Mouse (Mus musculus): ENCODE data around the gene Fam187b. TPM values are rescaled to one million over a fixed set of nuclear protein-coding genes. Genes with fewer than 3 reads are reported as not detected.
"Not testable (repeated sequence)": the region's sequence is repeated elsewhere in the genome, so short reads cannot be mapped to it uniquely, and the experiment has no call there.

Fam187b gene
- under 1 TPM; 0.17 to 0.43 TPM for total RNA-seq (2021)

DNA sequence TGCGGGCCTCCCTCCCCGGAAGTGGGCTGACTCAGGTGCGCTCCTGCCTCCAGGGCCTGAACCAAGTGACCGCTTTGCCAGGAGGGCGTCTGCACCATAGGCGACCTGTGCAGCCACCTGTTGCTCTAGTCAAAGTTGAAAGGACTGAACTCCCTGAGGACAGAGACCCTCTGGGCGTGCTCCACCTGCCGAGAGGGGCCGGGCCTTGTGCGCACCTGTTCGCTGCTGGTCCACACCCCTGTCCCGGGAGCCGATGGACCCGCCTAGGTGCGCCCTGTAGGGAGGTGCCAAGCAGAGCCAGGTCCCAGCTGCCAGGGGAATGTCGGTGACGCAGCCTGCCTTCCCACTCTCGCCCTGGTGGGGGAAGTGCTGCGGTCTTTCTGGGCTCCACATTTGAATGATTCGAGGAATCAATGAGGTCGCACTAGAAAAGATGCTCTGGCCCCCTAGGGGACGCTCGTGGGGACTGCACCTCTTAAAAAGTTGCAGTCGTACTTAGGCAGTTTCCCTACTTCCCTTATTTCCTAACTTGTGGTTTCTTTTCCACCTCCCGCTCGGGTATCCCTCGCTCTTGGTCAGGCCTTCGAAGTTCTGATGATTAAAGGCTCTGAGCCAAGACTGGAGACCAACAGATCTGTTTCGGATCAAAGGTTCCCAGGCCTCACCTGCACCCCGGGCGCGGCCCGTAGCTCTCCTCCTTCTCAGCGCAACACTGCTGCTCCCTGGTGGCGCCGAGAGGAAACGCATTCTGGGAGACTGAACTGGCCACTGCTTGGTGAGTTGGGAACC is at the start of gene Fam187b:
TSS of gene Fam187b (plus strand) at position 290 of the 789 bp plus-strand sequence.
- DNase-seq = peak; percentile 62 to 73

DNA sequence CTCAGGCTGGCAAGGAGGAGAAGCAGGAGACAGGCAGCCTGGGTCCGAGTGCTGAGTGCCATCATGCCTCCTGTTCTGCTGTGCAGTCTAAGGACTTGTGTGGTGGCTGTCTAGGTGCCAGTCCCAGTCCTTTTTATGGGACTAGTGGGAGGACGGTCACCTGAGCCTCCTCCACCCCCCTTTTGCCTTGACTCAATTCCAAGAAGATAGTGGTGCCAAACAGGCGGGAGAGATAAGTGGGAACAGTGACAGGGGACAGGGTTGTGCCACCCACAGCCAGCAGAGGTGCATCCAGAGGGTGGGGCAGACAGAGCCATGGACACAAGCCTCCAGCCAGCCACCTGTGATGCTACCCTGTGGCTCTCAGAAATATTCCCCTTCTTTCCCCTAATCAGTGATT is 49.5 kb upstream of the Fam187b start:
- DNase-seq = no peak

DNA sequence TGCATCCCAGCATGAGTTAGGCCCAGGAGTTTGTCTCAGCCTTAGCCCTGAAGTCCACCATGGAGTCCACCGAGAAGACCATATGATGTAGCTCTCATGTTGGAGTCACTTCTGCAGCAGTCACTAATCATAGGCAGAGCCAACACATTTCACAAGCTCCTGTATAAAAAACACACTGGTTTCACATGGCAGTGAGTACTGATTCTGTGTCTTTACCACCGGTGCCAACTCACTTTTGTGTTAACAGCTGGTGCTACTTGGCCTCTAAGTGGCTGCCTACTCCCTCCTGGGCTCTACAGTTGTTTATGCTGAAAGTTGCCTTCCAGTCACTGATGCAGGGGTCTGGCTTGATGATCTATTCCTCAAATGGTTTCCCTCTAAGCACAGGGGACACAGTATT is 49.0 kb upstream of the Fam187b start, which contains the start of gene Hamp2:
TSS of gene Hamp2 (minus strand) at position 101 of the 400 bp plus-strand sequence.
- not testable (repeated sequence) for DNase-seq

DNA sequence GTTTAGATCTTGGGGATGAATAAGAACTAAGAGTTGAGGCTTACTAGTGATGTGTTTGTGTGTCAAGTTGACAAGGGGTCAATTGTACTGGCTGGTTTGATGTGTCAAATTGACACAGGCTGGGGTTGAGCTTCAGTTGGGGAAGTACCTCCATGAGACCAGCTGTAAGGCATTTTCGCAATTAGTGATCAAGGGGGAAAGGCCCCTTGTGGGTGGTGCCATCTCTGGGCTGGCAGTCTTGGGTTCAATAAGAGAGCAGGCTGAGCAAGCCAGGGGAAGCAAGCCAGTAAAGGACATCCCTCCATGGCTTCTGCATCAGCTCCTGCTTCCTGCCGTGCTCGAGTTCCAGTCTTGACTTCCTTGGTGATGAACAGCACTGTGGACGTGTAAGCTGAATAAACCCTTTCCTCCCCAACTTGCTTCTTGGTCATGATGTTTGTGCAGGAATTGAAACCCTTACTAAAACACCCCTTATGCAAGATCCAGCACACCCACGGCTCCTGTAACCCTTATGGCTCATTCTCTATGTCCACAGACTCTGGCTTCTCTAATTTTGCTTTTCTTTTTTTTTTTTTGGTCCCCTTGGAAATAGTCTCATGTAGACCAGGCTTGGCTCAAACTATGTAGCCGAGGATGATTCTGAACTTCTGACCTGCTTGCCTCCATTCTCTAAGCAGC is 38.0 kb upstream of the Fam187b start:
- not testable (repeated sequence) for DNase-seq

DNA sequence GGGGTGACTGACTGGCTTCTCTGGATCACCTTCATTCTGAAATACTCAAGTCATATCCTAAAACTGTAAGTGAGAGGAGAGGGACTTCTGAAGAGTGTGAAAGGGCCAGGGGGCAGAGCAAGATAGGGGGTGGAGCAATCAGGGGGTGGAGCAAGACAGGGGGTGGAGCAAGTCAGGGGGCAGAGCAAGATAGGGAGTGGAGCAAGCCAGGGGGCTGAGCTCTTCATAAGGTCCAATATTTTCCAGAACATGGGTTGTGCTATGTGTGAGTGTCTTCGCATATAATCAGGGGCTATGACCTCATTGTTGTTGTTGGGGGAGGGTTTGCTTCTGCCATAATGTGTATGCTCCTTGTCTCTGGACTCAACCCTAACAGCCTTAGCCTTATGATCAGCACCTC is 33.5 kb upstream of the Fam187b start:
- not testable (repeated sequence) for DNase-seq

DNA sequence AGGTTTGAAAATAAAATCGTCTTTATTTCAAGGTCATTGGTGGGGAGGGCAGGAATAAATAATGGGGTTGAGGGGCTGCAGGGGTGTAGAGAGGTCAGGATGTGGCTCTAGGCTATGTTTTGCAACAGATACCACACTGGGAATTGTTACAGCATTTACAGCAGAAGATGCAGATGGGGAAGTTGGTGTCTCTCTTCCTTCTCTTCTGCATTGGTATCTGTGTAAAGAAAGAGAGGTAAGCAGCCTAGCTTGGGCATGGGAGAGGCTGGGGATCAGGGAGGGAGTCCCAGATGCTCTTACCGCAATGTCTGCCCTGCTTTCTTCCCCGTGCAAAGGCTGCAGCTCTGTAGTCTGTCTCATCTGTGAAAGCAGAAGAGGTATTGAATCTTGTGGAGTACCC is 31.2 kb upstream of the Fam187b start:
- DNase-seq = not testable (repeated sequence)

DNA sequence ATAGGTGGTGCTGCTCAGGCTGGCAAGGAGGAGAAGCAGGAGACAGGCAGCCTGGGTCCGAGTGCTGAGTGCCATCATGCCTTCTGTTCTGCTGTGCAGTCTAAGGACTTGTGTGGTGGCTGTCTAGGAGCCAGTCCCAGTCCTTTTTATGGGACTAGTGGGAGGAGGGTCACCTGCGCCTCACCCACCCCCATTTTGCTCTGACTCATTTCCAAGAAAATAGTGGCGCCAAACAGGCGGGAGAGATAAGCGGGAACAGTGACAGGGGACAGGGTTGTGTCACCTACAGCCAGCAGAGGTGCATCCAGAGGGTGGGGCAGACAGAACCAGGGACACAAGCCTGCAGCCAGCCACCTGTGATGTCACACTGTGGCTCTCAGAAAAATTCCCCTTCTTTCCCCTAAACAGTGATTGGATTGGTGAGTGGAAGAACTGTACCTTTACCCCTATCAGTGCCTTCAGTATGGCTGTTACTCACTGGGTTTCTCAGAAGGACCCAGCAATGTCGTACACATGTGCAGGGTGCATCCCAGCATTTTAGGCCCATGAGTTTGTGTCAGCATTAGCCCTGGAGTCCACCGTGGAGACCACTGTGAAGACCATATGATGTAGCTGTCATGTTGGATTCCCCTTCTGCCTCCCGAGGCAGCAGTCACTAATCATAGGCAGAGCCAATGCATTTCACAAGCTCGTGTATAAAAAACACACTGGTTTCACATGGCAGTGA is 29.5 kb upstream of the Fam187b start, which contains the start of gene Hamp:
TSS of gene Hamp (minus strand) at position 124 of the 727 bp plus-strand sequence.
- no peak for DNase-seq

DNA sequence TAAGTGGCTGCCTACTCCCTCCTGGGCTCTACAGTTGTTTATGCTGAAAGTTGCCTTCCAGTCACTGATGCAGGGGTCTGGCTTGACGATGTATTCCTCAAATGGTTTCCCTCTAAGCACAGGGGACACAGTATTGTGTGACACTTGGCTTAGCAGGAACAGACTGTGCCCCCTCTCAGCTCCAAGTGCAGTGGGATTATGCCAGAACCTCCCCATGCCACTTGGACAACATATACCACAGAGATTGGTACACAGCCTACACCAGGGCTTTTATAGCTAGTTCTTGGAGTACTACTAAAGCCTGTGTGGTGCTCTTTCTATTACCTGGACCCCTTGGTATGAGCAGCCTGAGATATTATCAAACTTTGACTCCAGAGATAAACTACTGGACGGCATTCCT is 28.9 kb upstream of the Fam187b start:
- DNase-seq = not testable (repeated sequence)

DNA sequence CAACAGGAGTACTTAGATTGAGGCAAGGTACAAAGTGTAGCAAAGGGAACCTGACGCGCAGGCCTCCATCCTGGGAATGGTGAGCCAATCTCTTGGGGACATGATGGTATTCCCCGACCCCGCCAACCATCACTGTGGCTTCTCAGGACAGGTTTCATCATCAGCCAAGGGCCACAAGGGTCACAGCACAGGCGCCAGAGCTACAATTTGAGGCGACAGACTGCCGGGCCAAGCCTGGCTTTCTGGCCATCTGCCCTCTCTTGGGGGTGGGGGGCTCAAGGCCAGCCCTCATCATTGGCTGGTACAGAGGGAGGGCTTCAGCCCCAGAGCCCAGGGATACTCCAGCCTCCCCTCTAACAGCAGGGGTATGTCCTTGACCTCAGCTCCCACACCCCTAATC is 28.1 kb upstream of the Fam187b start:
- DNase-seq = not testable (repeated sequence)

DNA sequence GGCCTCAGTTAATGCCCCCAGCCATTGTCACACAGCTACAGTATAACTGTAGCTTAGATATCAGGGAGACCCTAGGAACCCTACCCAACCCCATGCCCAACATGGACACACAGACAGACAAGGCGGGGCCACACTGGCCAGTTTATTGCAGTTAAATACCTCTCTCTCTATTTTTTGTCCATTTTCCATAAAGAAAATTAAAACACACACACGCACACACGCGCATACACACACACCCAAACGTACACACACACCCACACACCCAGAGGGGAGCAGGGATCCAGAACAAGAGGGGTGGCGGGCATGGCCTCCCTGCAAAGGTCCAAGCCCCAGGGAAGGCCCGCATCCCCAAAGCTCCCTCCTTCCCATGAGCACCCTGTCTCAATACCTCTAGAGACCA is 27.7 kb upstream of the Fam187b start:
- DNase-seq = no peak

DNA sequence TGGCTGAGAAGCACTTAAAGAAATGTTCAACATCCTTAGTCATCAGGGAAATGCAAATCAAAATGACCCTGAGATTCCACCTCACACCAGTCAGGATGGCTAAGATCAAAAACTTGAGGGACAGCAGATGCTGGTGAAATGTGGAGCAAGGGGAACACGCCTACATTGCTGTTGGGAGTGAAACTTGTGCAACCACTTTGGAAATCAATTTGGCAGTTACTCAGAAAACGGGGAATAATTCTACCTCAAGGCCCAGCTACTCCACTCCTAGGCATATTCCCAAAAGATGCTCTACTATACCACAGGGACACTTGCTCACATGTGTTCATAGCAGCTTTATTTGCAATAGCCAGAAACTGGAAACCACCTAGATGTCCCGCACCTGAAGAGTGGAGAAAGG is 23.7 kb upstream of the Fam187b start:
- not testable (repeated sequence) for DNase-seq

DNA sequence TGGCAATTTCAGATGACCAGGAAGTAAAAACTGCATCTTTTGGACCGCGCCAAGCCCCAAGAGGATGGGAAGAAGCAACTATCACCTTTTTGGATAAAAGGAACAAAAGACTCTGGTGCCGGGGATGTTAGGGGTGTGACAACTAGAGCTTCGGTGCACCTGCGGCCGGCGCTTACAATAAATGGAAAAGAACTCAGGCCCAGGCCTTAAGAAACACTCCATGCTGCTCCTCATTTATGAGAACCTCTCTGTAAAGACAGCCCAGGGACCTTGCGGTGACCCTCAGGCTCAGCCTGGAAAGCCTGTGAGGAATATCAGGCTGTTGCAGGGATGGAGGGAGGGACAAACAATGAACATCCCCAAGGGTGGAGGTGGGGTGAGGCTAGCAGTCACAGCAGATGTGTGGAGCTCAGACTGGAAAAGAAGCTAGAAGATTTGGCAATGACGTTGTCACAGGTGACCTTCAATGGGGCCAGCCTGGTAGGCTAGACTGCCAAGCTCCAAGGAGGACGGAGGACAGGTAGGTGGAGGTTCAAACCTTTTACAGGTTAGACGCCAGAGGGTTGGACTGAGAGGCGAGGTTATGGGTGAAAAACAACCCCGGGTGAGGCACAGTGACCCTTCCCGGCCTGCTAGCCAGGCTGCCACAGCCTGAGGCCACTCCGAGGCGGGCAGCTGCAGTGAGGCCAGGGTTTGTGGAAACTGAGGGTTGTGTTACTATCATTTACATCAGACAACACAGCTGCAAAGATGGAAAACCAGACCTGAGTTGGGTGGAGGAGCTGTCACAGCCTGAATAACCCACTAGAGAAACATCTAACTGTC is 20.9 kb upstream of the Fam187b start:
- no peak for DNase-seq

DNA sequence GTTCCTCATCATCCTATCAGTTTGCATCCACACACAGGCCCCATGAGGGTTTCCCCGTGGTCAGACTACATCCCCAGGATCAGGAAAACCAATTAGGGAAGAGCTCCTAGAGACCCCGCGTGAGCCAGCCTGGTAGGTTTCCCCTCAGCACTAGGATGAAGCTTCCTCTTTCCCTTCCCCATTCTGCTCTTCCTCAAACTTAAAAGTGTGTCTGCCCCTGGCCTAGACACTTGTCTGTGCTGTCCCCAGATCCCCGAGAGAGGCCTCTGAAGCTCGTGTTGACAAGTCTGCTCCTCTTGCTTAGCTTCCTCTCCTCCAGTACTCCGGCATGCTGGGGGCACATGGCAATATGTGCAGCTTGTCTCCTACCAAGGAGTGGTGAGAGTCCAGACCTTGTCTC is 20.1 kb upstream of the Fam187b start:
- DNase-seq = no peak

DNA sequence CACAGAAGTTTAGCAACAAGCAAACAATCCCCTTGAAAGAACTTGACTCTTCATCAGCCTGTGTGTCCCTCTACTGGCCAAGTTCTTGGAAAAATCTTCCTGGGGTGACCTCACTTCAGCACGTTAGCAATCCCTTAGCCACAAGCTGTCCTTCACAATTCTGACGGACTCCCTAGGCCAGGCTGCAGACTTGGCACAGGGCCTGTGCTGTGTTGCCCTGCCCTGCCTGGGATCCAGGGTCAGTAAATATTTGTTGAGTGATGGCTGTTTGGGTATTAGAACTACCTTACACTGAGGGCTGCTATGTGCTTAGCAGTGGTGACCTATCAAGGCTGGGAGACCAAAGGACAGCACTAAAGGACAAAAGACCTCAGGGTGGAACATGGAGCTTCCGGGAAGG is 19.6 kb upstream of the Fam187b start:
- no peak for DNase-seq

DNA sequence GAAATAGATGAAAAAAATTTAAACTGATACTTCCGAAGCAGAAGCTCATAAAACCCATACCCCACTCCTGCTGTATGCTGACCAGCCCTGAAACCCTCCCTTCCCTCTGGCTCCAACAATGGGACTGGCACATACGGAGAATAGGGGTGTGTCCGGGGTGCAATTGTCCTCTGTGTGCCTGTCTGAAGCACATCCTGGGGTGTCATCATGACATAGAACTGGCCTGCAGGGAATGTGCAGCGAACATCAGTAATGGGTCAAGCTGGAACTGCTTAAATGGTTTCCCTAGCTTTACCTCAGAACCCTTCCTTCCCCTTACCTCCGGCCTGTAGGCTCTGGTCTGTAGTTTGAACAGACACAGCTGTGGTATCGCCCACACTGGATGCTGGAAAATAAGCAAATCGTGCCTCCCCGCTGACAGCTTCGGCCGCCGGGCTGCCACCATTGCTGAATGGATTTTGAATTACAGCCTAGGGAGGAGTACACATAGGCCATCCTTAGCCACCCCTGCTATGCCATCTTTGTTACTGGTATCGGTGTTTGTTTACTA is 18.5 kb upstream of the Fam187b start:
- no peak for DNase-seq

DNA sequence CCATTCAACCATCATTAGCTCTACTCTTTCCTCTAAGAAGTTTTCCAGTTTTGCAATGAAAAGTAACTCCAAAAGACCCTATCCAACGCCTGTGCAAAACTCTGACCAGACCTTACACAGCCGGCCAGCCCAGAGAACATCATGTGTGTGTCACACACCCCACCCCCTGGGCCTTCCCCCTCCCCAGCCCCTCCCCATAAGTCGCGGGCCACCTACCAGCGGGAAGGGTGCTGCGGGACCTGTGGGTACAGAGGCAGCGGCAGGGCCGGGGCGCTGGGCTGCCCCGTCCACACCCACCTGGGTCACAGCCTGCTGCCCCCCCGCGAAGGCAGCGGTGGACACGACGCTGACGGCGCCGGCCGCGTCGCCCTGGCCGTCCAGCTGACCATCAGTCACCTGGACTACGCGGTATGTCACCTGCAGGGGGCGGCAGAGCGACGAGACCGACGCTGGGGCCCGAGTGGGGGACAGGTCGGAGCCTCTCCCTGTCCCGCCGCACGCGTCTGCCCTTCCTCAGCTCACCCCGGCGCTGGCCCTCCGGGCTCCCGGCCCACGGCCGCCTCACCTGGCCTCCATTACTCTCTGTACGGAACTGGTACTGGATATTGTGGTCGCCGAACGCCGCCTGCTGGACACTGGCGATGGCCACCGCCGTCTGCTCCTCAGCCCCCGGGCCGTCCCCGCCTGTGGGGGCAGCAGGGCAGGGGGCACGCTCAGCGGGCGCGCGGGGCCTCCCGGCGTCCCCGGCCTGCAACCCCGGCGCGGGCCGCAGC is 17.8 kb upstream of the Fam187b start:
- DNase-seq = peak; percentile 80

DNA sequence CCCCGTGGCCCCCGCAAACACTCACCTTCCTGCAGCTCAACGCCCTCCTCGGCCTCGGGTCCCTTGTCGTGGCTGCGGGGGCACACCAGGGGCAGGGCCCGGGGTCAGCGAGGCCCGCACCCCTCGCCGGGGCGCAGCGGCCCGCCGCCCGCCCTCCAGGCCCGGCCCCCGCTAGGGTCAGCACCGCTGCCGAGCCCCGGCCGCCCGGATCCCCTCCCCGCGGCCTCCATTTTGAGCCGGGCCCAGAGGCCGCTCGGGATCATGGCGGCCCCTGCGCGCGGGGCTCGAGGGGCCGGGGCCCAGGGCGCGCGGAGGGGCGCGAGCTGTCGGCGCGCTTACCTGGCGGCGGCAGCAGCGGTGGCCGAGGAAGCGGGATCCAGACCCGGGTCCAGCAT is 17.2 kb upstream of the Fam187b start:
- no peak for DNase-seq

DNA sequence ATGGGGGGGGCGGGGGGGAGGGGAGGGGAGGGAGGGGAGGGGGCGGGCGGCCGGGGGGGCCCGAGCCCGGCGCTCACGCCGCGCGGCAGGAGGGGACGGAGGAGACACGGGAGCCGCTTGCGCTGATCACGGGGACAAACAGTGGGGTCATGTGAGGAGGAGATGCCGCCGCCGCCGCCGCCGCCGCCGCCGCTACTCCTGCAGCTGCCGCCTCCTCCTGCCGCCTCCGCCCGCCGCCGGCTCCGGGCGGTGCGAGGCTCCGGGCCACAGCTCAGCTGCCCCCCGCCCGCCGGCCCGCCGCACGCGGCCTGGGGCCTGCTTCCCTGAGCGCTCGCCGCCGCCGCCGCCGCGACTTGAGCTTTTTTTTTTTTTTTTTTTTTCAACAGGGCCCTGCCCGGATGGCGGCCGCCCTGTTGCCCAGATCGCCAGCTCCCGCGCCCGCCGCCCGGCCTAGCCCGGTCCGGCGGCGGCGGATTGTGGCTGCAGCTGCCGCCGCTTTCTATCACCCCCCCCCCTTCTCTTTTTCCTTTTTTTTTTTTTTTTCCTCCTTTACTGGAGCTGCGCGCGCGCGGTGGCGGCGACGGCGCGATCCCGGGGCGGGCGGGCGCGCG is 16.7 kb upstream of the Fam187b start, which contains the start of gene Usf2:
TSS of gene Usf2 (minus strand) at position 48 of the 611 bp plus-strand sequence.
- peak; percentile 77 to 82 for DNase-seq

DNA sequence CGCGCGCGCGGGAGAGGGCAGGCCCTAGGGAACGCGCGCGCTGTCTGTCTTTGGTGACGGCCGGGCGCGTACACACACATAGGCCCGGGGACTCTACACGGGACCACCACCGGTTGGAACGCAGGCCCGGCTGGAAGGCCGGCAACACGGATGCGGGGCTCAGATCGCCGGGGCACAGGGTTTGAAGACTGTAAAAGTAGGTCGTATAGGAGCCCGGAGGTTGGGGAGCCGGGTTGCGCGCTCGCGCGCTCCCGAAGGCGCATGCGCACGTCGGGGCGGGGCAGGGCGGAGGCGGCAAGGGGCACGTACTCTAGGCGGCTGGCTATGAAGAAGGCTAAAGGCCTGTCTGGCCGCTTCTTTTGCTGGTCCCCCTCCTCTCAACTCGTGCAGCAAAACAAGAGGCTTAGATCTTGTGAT is 16.2 kb upstream of the Fam187b start:
- DNase-seq = peak; percentile 92 to 93

DNA sequence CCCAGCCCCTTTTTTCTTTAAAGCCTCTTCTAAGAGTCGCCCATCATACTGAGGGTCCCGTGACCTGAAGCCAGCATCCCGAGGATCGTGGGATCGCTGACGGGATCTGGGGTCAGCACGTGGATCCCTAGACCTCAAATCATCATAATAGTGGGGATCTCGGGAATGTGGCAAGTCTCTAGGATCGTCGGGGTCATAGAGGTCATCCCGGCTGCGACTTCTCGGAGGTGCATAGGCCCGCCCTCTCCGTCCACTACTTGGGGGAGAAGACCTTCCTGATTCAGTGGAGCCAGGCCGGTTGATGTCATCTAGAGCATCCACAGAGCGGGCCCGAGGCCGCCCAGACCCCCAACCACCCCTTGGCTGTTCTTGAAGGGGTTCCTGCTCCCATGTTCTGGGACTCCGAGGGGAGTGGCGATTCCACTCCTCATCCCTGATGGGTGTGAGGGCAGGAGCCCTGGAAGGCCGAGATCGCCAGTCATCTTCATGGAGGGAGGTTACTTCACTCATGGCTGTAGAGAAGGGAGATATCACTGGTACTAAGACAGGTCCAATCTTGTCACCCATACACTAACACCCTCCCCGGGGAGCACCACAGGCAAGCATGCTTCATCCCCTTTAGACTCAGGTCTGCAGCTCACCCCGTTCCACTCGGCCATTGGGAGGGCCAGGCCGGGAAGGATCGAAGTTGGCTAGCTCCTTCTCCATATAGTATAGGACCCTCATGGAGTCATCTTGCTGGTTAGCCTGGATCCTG is 15.3 kb upstream of the Fam187b start:
- DNase-seq = no peak

Data from layer of hippocampus, postnatal 36 days (tissue).